Mouse (Mus musculus) megakaryocyte, embryonic 14.5 days (primary cell): Measurements from ENCODE around the gene Ddn.

Experiments
- FLI1 ChIP-seq: IDR thresholded peaks from 2 replicates; pipeline ENCODE4 v1.6.1; 2012; ENCODE audit warnings: low read length, inconsistent platforms, mixed read lengths
- GATA1 ChIP-seq: IDR thresholded peaks from 3 replicates; pipeline ENCODE4 v1.6.1; 2012; ENCODE audit warnings: mixed read lengths, low read length, inconsistent platforms, borderline replicate concordance

- TF ChIP-seq FLI1 (no peak), GATA1 (no peak)
These were observed 30.6 kb upstream of the Ddn start for GRCm38 (mm10) chr15:98839671-98840585.
